Mouse (Mus musculus) megakaryocyte-erythroid progenitor cell, adult 5 weeks (primary cell): ENCODE results near the gene Ccdc80. TPM values are rescaled to one million over a fixed set of nuclear protein-coding genes. Genes with fewer than 3 reads are reported as not detected.

ENCODE experiments used
- polyA plus RNA-seq: library from polyadenylated mRNA; stranded (reverse); fragments of >175 nt; gene quantifications from 2 replicates; pipeline ENCODE4 v1.2.3, GENCODE M21; 2012

Ccdc80 gene
- 0.18 and 0.20 TPM in 2 replicates for polyA plus RNA-seq

GRCm38 (mm10) chr16:45093137-45093731, at the start of gene Ccdc80:
Gene Ccdc80 (plus strand): TSS chr16:45093402.

GRCm38 (mm10) chr16:45158522-45159388, 65.6 kb downstream of the Ccdc80 start, which contains the start of the genes Slc35a5 and Atg3:
Gene Slc35a5 (minus strand): TSS chr16:45158706.
Gene Atg3 (plus strand): TSS chr16:45158785.

Other genes with a start within 250 kb of the Ccdc80 start
- gene Cd200r2, start 226.3 kb upstream of the Ccdc80 start, polyA plus RNA-seq: not detected in 2 replicates
- 0.13 and 0.15 TPM in 2 replicates for gene Cd200r3, start 149.7 kb upstream of the Ccdc80 start, polyA plus RNA-seq
- 0.27 and 0.30 TPM in 2 replicates for gene Slc35a5, start 65.3 kb downstream of the Ccdc80 start, polyA plus RNA-seq
- gene Atg3, start 65.4 kb downstream of the Ccdc80 start, polyA plus RNA-seq: 23.8 and 25.3 TPM in 2 replicates
- gene Btla, start 130.9 kb downstream of the Ccdc80 start, polyA plus RNA-seq: 0.14 TPM in 1 of 2 replicates, not detected in the other